Mouse (Mus musculus) liver, embryonic 14.5 days (tissue): Measurements from ENCODE around the gene Matn3. TPM values are rescaled to one million over a fixed set of nuclear protein-coding genes. Genes with fewer than 3 reads are reported as not detected.

Source experiments
- ATAC-seq: fragments of 200-750 bp; cut with Nextera tagmentation; 2 replicates; pipeline ENCODE4 v1.8.0; 2017; ENCODE audit warnings: moderate number of reproducible peaks, mild to moderate bottlenecking, moderate library complexity; ENCODE audit not compliant: insufficient read depth
- DNase-seq, 3 experiments: peaks; one replicate each; pipeline ENCODE4 v3.0.0-alpha.2; 2012 to 2013; ENCODE audit warnings: low read depth in 3 of 3, low spot score in 3 of 3
- H3K27ac ChIP-seq: fragments of 300-500 bp; sonication (generic); 2 replicates; pipeline ENCODE4 v1.5.1; 2014; ENCODE audit warnings: moderate library complexity, mild to moderate bottlenecking, control low read depth, inconsistent platforms
- H3K27me3 ChIP-seq: fragments of 300-500 bp; sonication (generic); 2 replicates; pipeline ENCODE4 v1.6.1; 2014; ENCODE audit warnings: mild to moderate bottlenecking, low read length, moderate library complexity; ENCODE audit not compliant: control insufficient read depth, insufficient read depth
- H3K36me3 ChIP-seq: fragments of 300-500 bp; sonication (generic); replicated peaks from 2 replicates; pipeline ENCODE4 v1.6.1; 2014; ENCODE audit warnings: low read depth; ENCODE audit not compliant: control insufficient read depth, insufficient read depth
- H3K4me1 ChIP-seq, 2 experiments: fragments of 200-500 bp in 1 of 2; fragments of 300-500 bp in 1 of 2; sonication (generic) in 1 of 2; replicated peaks; 2 replicates each; pipeline ENCODE4 v1.6.1; 2012 to 2014; ENCODE audit warnings: antibody characterized with exemption in 1 of 2, inconsistent platforms in 1 of 2, low read length in 1 of 2; ENCODE audit not compliant: control insufficient read depth in 2 of 2, insufficient read depth in 2 of 2
- H3K4me2 ChIP-seq: fragments of 300-500 bp; sonication (generic); 2 replicates; pipeline ENCODE4 v1.6.1; 2014; ENCODE audit warnings: low read depth, mild to moderate bottlenecking, control low read depth, moderate library complexity
- H3K4me3 ChIP-seq, 2 experiments: fragments of 200-500 bp in 1 of 2; fragments of 300-500 bp in 1 of 2; sonication (generic) in 1 of 2; 2 replicates each; pipeline ENCODE4 v1.5.1; 2012 to 2014; ENCODE audit warnings: low read depth in 2 of 2, low read length in 2 of 2, mild to moderate bottlenecking in 2 of 2, control low read depth in 1 of 2, inconsistent platforms in 1 of 2, moderate library complexity in 1 of 2; ENCODE audit not compliant: insufficient read depth in 1 of 2
- H3K9ac ChIP-seq: fragments of 300-500 bp; sonication (generic); replicated peaks from 2 replicates; pipeline ENCODE4 v1.6.1; 2014; ENCODE audit warnings: mild to moderate bottlenecking, control low read depth, moderate library complexity
- H3K9me3 ChIP-seq: fragments of 300-500 bp; sonication (generic); 2 replicates; pipeline ENCODE4 v1.6.1; 2016; ENCODE audit warnings: low read length, mixed read lengths; ENCODE audit not compliant: control insufficient read depth
- CTCF ChIP-seq: IDR thresholded peaks from 2 replicates; pipeline ENCODE4 v1.5.1; 2016; ENCODE audit warnings: antibody characterized with exemption, low read depth, control low read depth
- EP300 ChIP-seq: IDR thresholded peaks from 2 replicates; pipeline ENCODE4 v1.6.1; 2016; ENCODE audit warnings: antibody characterized with exemption, low read depth
- WGBS: fragments of 180-500 bp; shearing (Covaris S2); extraction: QIAGEN DNeasy Blood & Tissue Kit; methylation state at CpG from one replicate; pipeline ENCODE4 v1.1.7; 2014; ENCODE audit not compliant: insufficient replicate concordance; 5-methylcytosine and 5-hydroxymethylcytosine counted together
- polyA plus RNA-seq, 2 experiments: library from polyadenylated mRNA; depleted of rRNA in 1 of 2; stranded (reverse) in 1 of 2; unstranded in 1 of 2; fragments of >200 nt; fragmentation: Nextera tagmentation in 1 of 2; extraction: Ambion mirVana in 1 of 2; gene quantifications; 2 replicates each; pipeline versions ENCODE4 v1.2.1 to v1.2.3; 2012 to 2014

Matn3 gene
- polyA plus RNA-seq, 2 experiments = 0.03 to 0.07 TPM

DNA sequence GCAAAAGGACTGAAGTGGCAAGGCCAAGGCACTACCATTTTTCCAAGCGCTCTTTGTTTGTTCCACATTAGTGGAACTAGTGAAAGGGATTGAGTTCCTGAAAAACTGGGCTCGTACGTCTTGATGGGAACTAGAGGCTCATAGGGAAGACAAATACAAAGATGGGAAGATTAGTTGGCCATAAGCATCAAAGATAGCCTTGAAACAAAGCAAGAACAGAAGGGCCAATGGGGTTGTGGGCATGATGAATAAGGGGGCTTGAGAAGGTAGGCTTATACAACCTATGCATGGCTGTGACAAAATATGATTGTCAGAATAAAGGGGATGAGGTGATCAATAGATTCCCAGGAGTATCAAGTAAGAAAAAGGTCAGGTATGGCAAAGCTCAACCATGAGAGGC lies 28.5 kb upstream of the Matn3 start:
- Histone ChIP-seq H3K4me1 (peaks cover 11% of the 10 kb centered on the region in 2 experiments), H3K9me3 (no peaks in the 10 kb centered on the region), H3K4me3 (no peak overlapping the region), H3K27me3 (no peaks in the 10 kb centered on the region), H3K27ac (no peak overlapping the region), H3K9ac (no peak overlapping the region), H3K4me2 (no peak overlapping the region), H3K36me3 (no peaks in the 10 kb centered on the region; the same call in 1 of the 2 replicates)
- ATAC-seq = no peak
- DNase-seq = no peak
- TF ChIP-seq EP300 (no peak), CTCF (no peak)
- WGBS = 73% methylated on average over 3 of the region's 3 CpGs

DNA sequence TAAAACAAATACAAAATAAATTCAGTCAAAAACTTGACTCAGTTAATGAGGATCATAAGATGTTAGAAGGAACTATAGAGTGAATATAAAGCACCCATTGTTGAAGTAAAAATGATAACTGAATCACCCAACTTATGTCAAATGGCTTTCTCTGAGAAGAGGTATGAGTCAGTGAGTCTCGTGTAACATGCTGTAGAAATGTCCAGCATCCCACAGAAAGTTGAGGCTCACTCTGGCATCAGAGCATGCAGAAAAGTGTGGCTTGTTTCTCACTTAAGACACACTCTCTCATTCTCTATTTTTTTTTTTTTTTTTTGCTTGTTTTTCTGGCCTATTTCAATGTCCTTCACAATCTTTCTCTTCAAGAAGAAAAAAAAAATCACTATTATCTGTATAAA lies 26.7 kb upstream of the Matn3 start:
- no peak for ATAC-seq
- Histone ChIP-seq H3K4me2 (peak overlapping the region; percentile 73), H3K27ac (no peak overlapping the region), H3K27me3 (no peaks in the 10 kb centered on the region), H3K9me3 (no peaks in the 10 kb centered on the region), H3K4me3 (peak overlapping the region; percentile 78 to 94; a peak in 3 of 4 replicates), H3K4me1 (peaks cover 13 to 17% of the 10 kb centered on the region in 2 experiments), H3K9ac (peak overlapping the region; percentile 60), H3K36me3 (peaks cover 3% of the 10 kb centered on the region)
- no peak for DNase-seq
- WGBS = 11% methylated on average over 1 of the region's 1 CpGs
- no peak for TF ChIP-seq CTCF
- TF ChIP-seq EP300 = no peak

DNA sequence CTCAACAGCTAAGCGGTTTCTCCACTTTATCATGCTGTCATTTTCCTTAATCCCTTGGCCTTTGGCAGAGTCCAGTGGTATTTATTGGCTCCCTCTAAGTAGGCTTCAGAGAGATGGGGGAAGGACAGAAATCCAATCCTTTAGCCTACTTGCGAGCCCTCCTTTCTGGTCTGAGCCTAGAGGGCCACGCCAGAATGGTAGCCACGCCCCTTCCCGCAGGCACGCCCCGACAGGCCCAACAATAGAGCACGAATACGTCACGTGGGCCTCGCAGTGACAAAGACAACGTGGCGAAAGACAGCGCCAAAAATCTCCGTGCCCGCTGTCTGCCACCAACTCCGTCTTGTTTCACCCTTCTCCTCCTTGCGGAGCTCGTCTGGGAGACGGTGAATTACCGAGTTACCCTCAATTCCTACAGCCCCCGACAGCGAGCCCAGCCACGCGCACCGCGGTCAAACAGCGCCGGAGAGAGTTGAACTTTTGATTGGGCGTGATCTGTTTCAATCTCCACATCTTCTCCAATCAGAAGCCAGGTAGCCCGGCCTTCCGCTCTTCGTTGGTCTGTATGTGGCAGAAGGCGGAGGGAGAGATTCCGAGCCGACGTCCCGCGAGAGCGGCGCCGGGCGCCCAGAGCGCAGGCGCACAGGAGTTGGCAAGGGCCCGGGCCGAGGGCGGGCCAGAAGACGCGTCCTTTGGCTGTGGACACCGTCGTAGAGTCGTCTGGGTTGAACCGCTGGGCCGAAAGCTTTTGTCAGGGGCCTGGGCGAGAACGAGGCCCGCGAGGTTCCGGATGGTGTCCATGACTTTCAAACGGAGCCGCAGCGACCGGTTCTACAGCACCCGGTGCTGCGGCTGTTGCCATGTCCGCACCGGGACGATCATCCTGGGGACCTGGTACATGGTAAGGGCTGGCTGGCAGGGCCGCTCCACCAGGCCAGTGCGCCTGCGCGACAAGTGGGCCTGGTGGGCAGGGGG lies 26.0 kb upstream of the Matn3 start, which contains the start of gene Laptm4a:
Gene Laptm4a (plus strand): TSS at position 271 of the 975 bp plus-strand sequence.
- peak within 1 kb of the TSS; percentile 78 to 94 for H3K4me3 ChIP-seq
- H3K27me3 ChIP-seq = no peaks in the 10 kb centered on the region
- H3K9ac ChIP-seq = peak within 1 kb of the TSS; percentile 69
- under 1% methylated on average over 73 of the region's 73 CpGs for WGBS
- H3K9me3 ChIP-seq = no peaks in the 10 kb centered on the region
- peak; percentile 95 to 96 (median 95) for DNase-seq
- H3K4me1 ChIP-seq = peaks cover 13 to 17% of the 10 kb centered on the region in 2 experiments
- TF ChIP-seq CTCF = peak; percentile 10; the same call in 1 of the 2 replicates
- TF ChIP-seq EP300 = no peak
- peak within 1 kb of the TSS; percentile 73 for H3K4me2 ChIP-seq
- peak within 1 kb of the TSS; percentile 78 for H3K27ac ChIP-seq
- ATAC-seq = peak; percentile 96
- H3K36me3 ChIP-seq = peaks cover 5% of the 10 kb centered on the region

GRCm38 (mm10) chr12:8922369-8923124 lies 25.2 kb upstream of the Matn3 start:
- no peak for DNase-seq
- WGBS = under 1% methylated on average over 30 of the region's 30 CpGs
- peaks cover 5% of the 10 kb centered on the region for H3K36me3 ChIP-seq
- ATAC-seq = no peak
- H3K4me3 ChIP-seq = peak overlapping the region; percentile 78 to 88
- peak overlapping the region; percentile 69 for H3K9ac ChIP-seq
- no peaks in the 10 kb centered on the region for H3K9me3 ChIP-seq
- H3K27me3 ChIP-seq = no peaks in the 10 kb centered on the region
- peak overlapping the region; percentile 73 for H3K4me2 ChIP-seq
- peaks cover 13 to 17% of the 10 kb centered on the region in 2 experiments for H3K4me1 ChIP-seq
- peak overlapping the region; percentile 78 for H3K27ac ChIP-seq
- TF ChIP-seq CTCF (no peak), EP300 (no peak)

GRCm38 (mm10) chr12:8923125-8923410 lies 24.7 kb upstream of the Matn3 start:
- peak; percentile 58; the same call in 1 of the 2 replicates for TF ChIP-seq EP300
- TF ChIP-seq CTCF = no peak
- 6% methylated on average over 5 of the region's 5 CpGs for WGBS
- Histone ChIP-seq H3K27ac (peak overlapping the region; percentile 78), H3K36me3 (peaks cover 5% of the 10 kb centered on the region), H3K27me3 (no peaks in the 10 kb centered on the region), H3K9me3 (no peaks in the 10 kb centered on the region), H3K4me1 (peaks cover 13 to 17% of the 10 kb centered on the region in 2 experiments), H3K9ac (peak overlapping the region; percentile 69), H3K4me2 (peak overlapping the region; percentile 73), H3K4me3 (peak overlapping the region; percentile 78 to 88)
- DNase-seq = peak; percentile 56 to 64 (median 58)
- peak; percentile 15; the same call in 1 of the 2 replicates for ATAC-seq
